Mouse (Mus musculus) brain, embryonic 18.5 days (tissue): ENCODE results near the gene Rsl24d1.
"Not testable (repeated sequence)": the region's sequence is repeated elsewhere in the genome, so short reads cannot be mapped to it uniquely, and the experiment has no call there.

ENCODE experiments used
- DNase-seq: peaks from one replicate; pipeline ENCODE4 v3.0.0-alpha.2; 2012; ENCODE audit warnings: low read depth, low spot score

Rsl24d1 gene

GRCm38 (mm10) chr9:73101536-73101935, 11.7 kb upstream of the Rsl24d1 start, which contains the start of gene Khdc3:
TSS of gene Khdc3 (plus strand) at chr9:73101836.
- no peak for DNase-seq

- no peak for DNase-seq
These were observed 11.0 kb upstream of the Rsl24d1 start, which contains the start of gene Gm20509 for GRCm38 (mm10) chr9:73102181-73102580. TSS of gene Gm20509 (plus strand) at chr9:73102470.

- no peak for DNase-seq
These were observed 9.9 kb upstream of the Rsl24d1 start for GRCm38 (mm10) chr9:73103159-73103879.

- no peak for DNase-seq
These were observed 9.4 kb upstream of the Rsl24d1 start for GRCm38 (mm10) chr9:73103880-73104198.

- DNase-seq = no peak
These were observed 8.1 kb upstream of the Rsl24d1 start for GRCm38 (mm10) chr9:73105141-73105540.

GRCm38 (mm10) chr9:73105771-73106170, 7.5 kb upstream of the Rsl24d1 start:
- DNase-seq = no peak

GRCm38 (mm10) chr9:73116704-73117103, 3.5 kb downstream of the Rsl24d1 start:
- DNase-seq = not testable (repeated sequence)

- no peak for DNase-seq
These were observed 4.8 kb downstream of the Rsl24d1 start for GRCm38 (mm10) chr9:73118012-73118411.

- DNase-seq = no peak
These were observed 8.5 kb downstream of the Rsl24d1 start for GRCm38 (mm10) chr9:73121735-73122134.

GRCm38 (mm10) chr9:73125043-73125570, 11.9 kb downstream of the Rsl24d1 start:
- no peak for DNase-seq

- DNase-seq = no peak
These were observed 14.2 kb downstream of the Rsl24d1 start for GRCm38 (mm10) chr9:73127457-73127856.

- DNase-seq = no peak
These were observed 16.6 kb downstream of the Rsl24d1 start for GRCm38 (mm10) chr9:73129875-73130274.

GRCm38 (mm10) chr9:73130529-73130928, 17.3 kb downstream of the Rsl24d1 start:
- DNase-seq = no peak

GRCm38 (mm10) chr9:73137341-73137886, 24.2 kb downstream of the Rsl24d1 start:
- no peak for DNase-seq

GRCm38 (mm10) chr9:73154347-73154746, 41.1 kb downstream of the Rsl24d1 start:
- no peak for DNase-seq

GRCm38 (mm10) chr9:73157968-73158367, 44.7 kb downstream of the Rsl24d1 start:
- DNase-seq = no peak

GRCm38 (mm10) chr9:73159265-73159664, 46.0 kb downstream of the Rsl24d1 start:
- peak; percentile 32 for DNase-seq

- DNase-seq = peak; percentile 73
These were observed 49.5 kb downstream of the Rsl24d1 start for GRCm38 (mm10) chr9:73162571-73163333.

- DNase-seq = no peak
These were observed 52.4 kb downstream of the Rsl24d1 start for GRCm38 (mm10) chr9:73165631-73166030.
